Mouse (Mus musculus) retina, adult 2 months (tissue): Measurements from ENCODE around the gene Arf6.

Source experiments
- DNase-seq: peaks from one replicate; pipeline ENCODE4 v3.0.0-alpha.2; 2012; ENCODE audit warnings: low read depth, low spot score

Arf6 gene

DNA sequence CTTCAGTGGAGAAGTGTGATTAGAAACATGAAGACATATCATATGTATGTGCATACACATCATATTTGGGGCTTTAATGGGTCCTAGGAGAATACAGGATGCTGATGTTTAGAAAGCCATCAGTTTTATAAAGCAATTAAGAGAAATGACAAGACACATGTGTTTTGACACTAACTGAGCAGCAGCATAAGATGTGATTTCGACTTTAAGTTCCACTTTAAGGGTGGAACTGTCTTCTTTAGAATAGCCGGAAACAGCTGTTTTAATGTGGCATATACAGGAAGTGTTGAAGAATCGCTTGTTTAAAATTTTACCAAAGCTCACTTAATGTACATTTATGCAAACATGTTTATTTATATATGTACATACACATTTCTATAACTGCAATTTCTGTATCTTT is 41.4 kb downstream of the Arf6 start:
- no peak for DNase-seq

DNA sequence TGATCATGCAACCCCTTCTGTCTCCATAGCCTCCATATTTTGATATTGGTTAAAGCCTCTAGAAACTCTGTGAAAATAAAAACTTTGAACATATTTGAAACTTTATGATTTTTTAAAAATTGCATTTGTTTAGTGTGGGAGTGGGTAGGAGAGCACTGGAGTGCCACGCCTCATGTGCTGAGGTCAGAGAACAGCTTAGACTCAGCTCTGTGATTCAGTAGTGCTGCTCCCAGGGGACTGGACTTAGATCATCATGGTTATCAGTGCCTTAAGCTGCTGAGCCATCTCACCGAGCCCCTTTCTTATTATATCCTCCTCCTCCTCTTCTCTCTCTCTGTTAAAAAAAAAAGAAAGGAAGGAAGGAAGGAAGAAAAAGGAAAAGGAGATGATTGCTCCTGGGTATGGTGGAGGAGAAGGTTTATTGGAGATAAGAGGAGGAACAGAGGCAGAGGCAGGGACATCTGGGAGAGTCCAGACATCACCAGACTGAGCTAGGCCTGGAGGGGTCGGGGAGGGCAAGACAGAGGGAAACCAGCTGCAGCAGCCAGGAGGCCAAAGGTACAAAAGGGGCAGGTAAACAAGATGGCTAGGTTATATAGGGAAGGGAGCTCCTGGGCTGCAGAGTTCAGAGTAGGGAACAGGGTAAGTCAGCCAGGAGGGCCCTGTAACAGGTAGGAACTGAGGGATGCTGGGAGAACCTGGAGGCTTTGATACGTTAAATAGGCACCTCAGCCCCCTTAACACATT is 43.0 kb downstream of the Arf6 start:
- DNase-seq: no peak

DNA sequence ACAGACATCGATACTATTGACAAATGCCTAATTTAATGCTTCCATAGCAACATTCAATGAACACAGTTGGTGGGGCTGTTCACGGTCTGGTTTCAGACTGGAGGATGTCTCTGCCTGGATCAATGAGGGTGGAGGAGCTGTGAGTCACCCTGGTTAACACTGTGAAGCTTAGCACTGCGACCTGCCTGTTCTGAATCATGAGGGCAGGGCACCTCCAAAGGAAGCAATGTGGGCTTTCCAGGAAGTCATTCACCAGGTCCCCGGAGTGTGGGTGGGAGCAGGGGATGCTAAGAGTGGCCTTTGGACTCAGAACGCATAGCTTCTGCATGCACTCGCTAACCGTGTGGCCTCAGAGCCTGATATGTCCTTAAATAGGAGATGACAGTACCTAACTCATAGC is 44.8 kb downstream of the Arf6 start:
- DNase-seq: no peak

DNA sequence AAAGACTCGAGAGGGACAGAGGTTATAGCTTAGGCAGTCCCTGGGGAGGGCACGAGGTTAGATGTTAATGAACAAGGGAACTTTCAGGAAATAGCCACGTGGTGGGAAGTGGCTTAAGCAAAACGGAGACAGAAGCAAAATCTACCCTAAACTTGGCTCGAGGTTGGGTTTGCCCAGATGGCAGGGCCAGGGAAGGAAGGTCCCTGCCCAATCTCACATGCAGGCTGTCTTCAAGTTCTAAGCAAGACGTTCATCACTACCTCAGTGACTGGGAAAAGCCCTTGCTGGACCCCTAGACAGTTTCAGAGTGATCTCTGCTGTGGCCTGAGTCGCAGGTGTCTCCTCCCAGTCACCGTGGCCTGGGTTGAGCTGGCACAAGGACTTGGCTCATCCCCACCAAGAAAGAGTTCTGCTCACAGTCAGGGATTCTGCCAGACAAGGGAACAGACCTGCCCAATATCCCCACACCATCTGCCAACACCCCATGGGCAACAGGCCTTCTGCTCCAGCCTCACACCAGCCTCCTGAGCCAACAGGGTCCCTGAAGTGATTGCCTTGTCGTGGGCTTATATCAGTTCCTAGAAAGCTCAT is 45.8 kb downstream of the Arf6 start:
- DNase-seq: no peak

DNA sequence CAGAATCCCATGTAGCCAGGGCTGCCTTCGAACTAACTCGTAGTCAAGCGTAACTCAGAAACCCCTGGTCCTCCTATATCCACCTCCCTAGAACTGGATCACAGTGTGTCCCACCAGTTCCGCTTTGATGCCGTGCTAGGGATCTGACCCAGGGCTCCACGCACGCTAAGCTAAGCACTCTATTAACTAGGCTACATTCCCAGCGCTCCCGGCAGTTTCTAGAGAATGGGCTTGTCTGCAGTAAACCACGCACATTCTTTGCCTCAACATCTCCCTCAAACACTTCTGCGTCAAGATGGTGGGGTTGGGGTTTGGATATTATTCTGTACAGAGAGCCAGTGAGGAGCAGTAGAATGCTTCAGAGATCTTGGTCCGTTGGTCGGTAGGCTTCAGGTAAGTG is 46.7 kb downstream of the Arf6 start:
- DNase-seq: no peak

DNA sequence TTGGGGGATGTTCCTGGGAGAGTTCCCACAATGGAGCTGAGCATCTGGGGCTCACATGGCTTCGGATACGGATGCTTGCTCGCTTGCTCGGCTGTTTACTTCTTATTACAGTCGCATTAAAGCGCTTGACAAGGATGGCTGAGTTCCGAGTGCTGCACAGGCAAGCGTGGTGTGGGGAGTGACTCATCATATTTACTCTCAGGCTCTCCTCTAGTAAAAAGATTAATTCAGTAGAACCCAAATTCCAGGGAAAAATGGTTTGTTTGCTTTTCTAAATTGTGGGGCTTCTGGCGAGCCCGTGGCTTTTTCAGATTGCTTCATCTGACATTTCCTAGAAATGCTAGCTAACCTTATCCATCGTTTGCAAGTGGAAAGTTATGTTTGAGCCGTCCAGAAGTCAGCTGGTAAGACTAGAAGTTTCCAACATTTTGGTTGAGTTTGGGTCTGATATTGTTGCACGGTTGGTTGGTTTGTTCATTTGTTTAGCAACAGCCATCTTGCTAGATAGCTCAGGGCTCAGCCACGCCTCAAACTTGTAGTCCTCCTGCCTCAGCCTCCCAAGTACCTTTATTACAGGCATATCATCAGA is 47.2 kb downstream of the Arf6 start:
- DNase-seq: no peak

DNA sequence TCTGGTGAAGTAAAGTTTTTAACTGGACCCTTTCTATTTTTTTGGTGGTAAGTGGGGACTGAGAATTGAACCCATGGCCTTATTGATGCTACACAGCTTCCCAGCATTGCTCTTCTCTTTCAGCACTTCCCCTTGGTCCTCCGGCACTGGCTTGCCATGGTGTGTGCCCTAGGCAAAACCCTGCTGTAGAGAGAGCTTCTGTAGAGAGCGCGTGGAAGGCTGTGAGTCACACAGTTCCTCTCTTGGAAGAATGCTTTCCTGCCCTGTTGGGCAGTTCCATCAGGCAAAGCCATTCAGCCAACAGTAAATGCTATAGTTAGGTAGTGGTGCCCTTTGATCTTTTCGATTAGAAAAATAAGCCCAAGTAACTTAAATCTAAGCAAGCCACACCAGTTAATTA is 47.7 kb downstream of the Arf6 start:
- no peak for DNase-seq

DNA sequence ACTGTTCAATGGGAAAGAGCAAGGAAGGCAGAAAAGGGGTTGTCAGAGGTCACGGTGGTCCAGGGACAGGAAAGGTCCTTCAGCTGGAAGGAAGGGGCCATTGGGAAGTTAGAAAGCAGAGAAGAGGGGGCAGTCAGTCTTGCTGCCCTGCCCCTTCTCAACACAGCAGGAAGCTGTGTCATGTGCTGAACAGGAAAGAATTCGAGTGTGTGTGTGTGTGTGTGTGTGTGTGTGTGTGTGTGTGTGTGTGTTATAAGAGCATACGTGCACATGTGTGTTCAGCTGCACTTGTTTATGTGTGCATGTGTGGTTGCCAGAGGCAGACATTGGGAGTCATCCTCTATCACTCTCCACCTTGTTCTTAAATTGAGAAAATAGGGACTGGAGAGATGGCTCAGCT is 48.8 kb downstream of the Arf6 start:
- DNase-seq: no peak

DNA sequence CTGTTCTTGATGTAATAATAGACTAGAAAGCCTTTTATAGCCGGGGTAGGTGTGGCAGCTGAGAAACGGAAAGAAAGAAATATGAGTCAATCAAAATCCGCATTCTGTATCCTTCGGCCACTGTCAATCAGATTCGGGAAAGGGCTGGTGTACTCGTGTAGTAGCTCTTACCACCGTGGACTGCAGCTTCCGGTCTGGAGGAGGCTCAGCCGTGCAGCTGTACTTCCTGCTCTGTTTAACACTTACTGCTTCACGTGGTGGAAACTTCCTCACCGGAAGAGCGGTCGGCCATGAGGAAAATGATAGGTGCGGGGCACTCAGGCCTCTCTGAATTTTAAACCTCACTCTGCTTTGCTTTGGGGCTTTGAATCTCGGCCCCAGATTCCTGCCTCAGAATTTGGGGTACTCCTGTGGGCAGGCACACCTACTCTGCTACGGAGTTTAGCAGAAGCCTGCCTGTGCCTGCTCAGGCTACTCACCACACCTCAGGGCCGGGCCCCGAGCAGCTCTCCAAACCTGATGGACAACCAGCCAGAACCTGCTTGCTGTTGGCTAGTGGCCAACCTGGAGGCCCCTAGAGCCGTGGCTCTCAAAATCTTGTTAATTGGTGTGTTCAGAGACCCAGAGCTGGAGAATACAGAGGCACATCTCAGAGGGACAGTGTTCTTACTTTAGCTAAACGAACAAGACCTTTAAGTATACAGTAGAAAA is 51.0 kb downstream of the Arf6 start:
- DNase-seq: no peak
